Mouse (Mus musculus): ENCODE results near the gene Lcn2. TPM values are rescaled to one million over a fixed set of nuclear protein-coding genes. Genes with fewer than 3 reads are reported as not detected.

Gene Lcn2
- total RNA-seq, 2 experiments from 2014 or later, result 165 to 1,234 TPM

GRCm38 (mm10) chr2:32416556-32416955 is 28.5 kb upstream of the Lcn2 start:
- no peak for ATAC-seq (replicated peaks; ENCODE audit: low FRiP score, poor library complexity, severe bottlenecking)

GRCm38 (mm10) chr2:32415801-32416200 is 27.7 kb upstream of the Lcn2 start:
- ATAC-seq (replicated peaks; ENCODE audit: low FRiP score, poor library complexity, severe bottlenecking), result no peak

GRCm38 (mm10) chr2:32413936-32414335 is 25.9 kb upstream of the Lcn2 start:
- no peak for ATAC-seq (replicated peaks; ENCODE audit: low FRiP score, poor library complexity, severe bottlenecking)

GRCm38 (mm10) chr2:32412742-32413531 is 24.9 kb upstream of the Lcn2 start:
- ATAC-seq (replicated peaks; ENCODE audit: low FRiP score, poor library complexity, severe bottlenecking), result no peak

- ATAC-seq (replicated peaks; ENCODE audit: low FRiP score, poor library complexity, severe bottlenecking), result no peak
Measured at GRCm38 (mm10) chr2:32411407-32411806, 23.4 kb upstream of the Lcn2 start.

- no peak for ATAC-seq (replicated peaks; ENCODE audit: low FRiP score, poor library complexity, severe bottlenecking)
Measured at GRCm38 (mm10) chr2:32408429-32409424, 20.7 kb upstream of the Lcn2 start.

GRCm38 (mm10) chr2:32407144-32407824 is 19.2 kb upstream of the Lcn2 start:
- ATAC-seq (replicated peaks; ENCODE audit: low FRiP score, poor library complexity, severe bottlenecking), result no peak

GRCm38 (mm10) chr2:32404663-32405062 is 16.6 kb upstream of the Lcn2 start:
- peak; percentile 85 for ATAC-seq (replicated peaks; ENCODE audit: low FRiP score, poor library complexity, severe bottlenecking)

GRCm38 (mm10) chr2:32396695-32397094 is 8.6 kb upstream of the Lcn2 start:
- no peak for ATAC-seq (replicated peaks; ENCODE audit: low FRiP score, poor library complexity, severe bottlenecking)

- ATAC-seq (replicated peaks; ENCODE audit: low FRiP score, poor library complexity, severe bottlenecking), result peak; percentile 66
Measured at GRCm38 (mm10) chr2:32395946-32396621, 8.0 kb upstream of the Lcn2 start.

GRCm38 (mm10) chr2:32395484-32395945 is 7.5 kb upstream of the Lcn2 start, which contains the start of gene Ptges2:
Gene Ptges2, plus strand, starts transcription at chr2:32395896.
- ATAC-seq (replicated peaks; ENCODE audit: low FRiP score, poor library complexity, severe bottlenecking), result peak; percentile 91

- ATAC-seq (replicated peaks; ENCODE audit: low FRiP score, poor library complexity, severe bottlenecking), result peak; percentile 23
Measured at GRCm38 (mm10) chr2:32394973-32395372, 6.9 kb upstream of the Lcn2 start.

GRCm38 (mm10) chr2:32392063-32392462 is 4.0 kb upstream of the Lcn2 start:
- no peak for ATAC-seq (replicated peaks; ENCODE audit: low FRiP score, poor library complexity, severe bottlenecking)

GRCm38 (mm10) chr2:32390871-32391270 is 2.8 kb upstream of the Lcn2 start:
- no peak for ATAC-seq (replicated peaks; ENCODE audit: low FRiP score, poor library complexity, severe bottlenecking)

- ATAC-seq (replicated peaks; ENCODE audit: low FRiP score, poor library complexity, severe bottlenecking), result no peak
Measured at GRCm38 (mm10) chr2:32389157-32389556, 1.1 kb upstream of the Lcn2 start.

- no peak for ATAC-seq (replicated peaks; ENCODE audit: low FRiP score, poor library complexity, severe bottlenecking)
Measured at GRCm38 (mm10) chr2:32382689-32383088, 5.4 kb downstream of the Lcn2 start.

GRCm38 (mm10) chr2:32381775-32382223 is 6.3 kb downstream of the Lcn2 start, which contains the start of gene 1110008P14Rik:
Gene 1110008P14Rik, minus strand, starts transcription at chr2:32381938.
- ATAC-seq (replicated peaks; ENCODE audit: low FRiP score, poor library complexity, severe bottlenecking), result peak; percentile 87

- ATAC-seq (replicated peaks; ENCODE audit: low FRiP score, poor library complexity, severe bottlenecking), result peak; percentile 26
Measured at GRCm38 (mm10) chr2:32381141-32381774, 6.8 kb downstream of the Lcn2 start.

Data from erythroid progenitor cell, adult 5-6 weeks (primary cell).